Mouse (Mus musculus) midbrain, postnatal 0 days (tissue): ENCODE results near the gene Sephs1. TPM values are rescaled to one million over a fixed set of nuclear protein-coding genes. Genes with fewer than 3 reads are reported as not detected.

Experiments
- ATAC-seq: fragments of 200-750 bp; cut with Nextera tagmentation; 2 replicates; pipeline ENCODE4 v1.8.0; 2017; ENCODE audit warnings: moderate number of reproducible peaks, mild to moderate bottlenecking, moderate TSS enrichment, moderate library complexity; ENCODE audit not compliant: low FRiP score
- DNase-seq: peaks from one replicate; pipeline ENCODE4 v3.0.0-alpha.2; 2015; ENCODE audit warnings: low spot score
- H3K27ac ChIP-seq: fragments of 300-500 bp; sonication (generic); 2 replicates; pipeline ENCODE4 v1.5.1; 2014; ENCODE audit warnings: low read depth, mild to moderate bottlenecking, low read length, mixed read lengths
- H3K27me3 ChIP-seq: fragments of 300-500 bp; sonication (generic); 2 replicates; pipeline ENCODE4 v1.6.1; 2014; ENCODE audit warnings: low read length, control low read depth, mixed read lengths; ENCODE audit not compliant: insufficient read depth
- H3K36me3 ChIP-seq: fragments of 300-500 bp; sonication (generic); 2 replicates; pipeline ENCODE4 v1.6.1; 2014; ENCODE audit warnings: low read length, control low read depth, mixed read lengths; ENCODE audit not compliant: insufficient read depth
- H3K4me1 ChIP-seq: fragments of 300-500 bp; sonication (generic); 2 replicates; pipeline ENCODE4 v1.6.1; 2014; ENCODE audit warnings: mild to moderate bottlenecking, control low read depth, antibody characterized with exemption, low read length, mixed read lengths; ENCODE audit not compliant: insufficient read depth
- H3K4me2 ChIP-seq: fragments of 300-500 bp; sonication (generic); 2 replicates; pipeline ENCODE4 v1.6.1; 2014; ENCODE audit warnings: low read depth, mild to moderate bottlenecking, low read length, mixed read lengths; ENCODE audit not compliant: poor library complexity, severe bottlenecking
- H3K4me3 ChIP-seq: fragments of 300-500 bp; sonication (generic); 2 replicates; pipeline ENCODE4 v1.5.1; 2014; ENCODE audit warnings: low read depth, mild to moderate bottlenecking, low read length, moderate library complexity
- H3K9ac ChIP-seq: fragments of 300-500 bp; sonication (generic); replicated peaks from 2 replicates; pipeline ENCODE4 v1.6.1; 2014; ENCODE audit warnings: mild to moderate bottlenecking, low read length, moderate library complexity, mixed read lengths; ENCODE audit not compliant: poor library complexity, severe bottlenecking
- H3K9me3 ChIP-seq: fragments of 300-500 bp; sonication (generic); 2 replicates; pipeline ENCODE4 v1.6.1; 2016; ENCODE audit warnings: low read length, control low read depth
- CTCF ChIP-seq: IDR thresholded peaks from 2 replicates; pipeline ENCODE4 v1.5.1; 2016; ENCODE audit warnings: antibody characterized with exemption, mild to moderate bottlenecking
- WGBS: fragments of 180-500 bp; shearing (Covaris S2); extraction: QIAGEN DNeasy Blood & Tissue Kit; methylation state at CpG from one replicate; pipeline ENCODE4 v1.1.7; 2014; 5-methylcytosine and 5-hydroxymethylcytosine counted together
- polyA plus RNA-seq: library from polyadenylated mRNA; unstranded; fragments of >200 nt; fragmentation: Nextera tagmentation; extraction: Ambion mirVana; gene quantifications from 2 replicates; pipeline ENCODE4 v1.2.1, GENCODE M21; 2015
- total RNA-seq: library from RNA; depleted of rRNA; stranded (reverse); fragments of >200 nt; gene quantifications from 2 replicates; pipeline ENCODE4 v1.2.3, GENCODE M21; 2014

Gene Sephs1
- total and polyA plus RNA-seq, 2 experiments from 2014 or later, result 37.0 to 69.7 TPM

- H3K9me3 ChIP-seq, result no peaks in the 10 kb centered on the region
- ATAC-seq (peak; percentile 90), DNase-seq (peak; percentile 82)
- H3K27me3 ChIP-seq, result no peaks in the 10 kb centered on the region
- H3K9ac ChIP-seq, result peak within 1 kb of the TSS; percentile 80
- H3K27ac ChIP-seq, result peak within 1 kb of the TSS; percentile 83
- 0 out of 2 replicates have a peak, but pooled peaks cover 2% of the 10 kb centered on the region for H3K4me1 ChIP-seq
- peak within 1 kb of the TSS; percentile 82 for H3K4me2 ChIP-seq
- peak; percentile 47 for TF ChIP-seq CTCF
- H3K4me3 ChIP-seq, result peak within 1 kb of the TSS; percentile 57
- WGBS, result 8% methylated on average over 35 of the region's 35 CpGs
- no peaks in the 10 kb centered on the region for H3K36me3 ChIP-seq
Measured at GRCm38 (mm10) chr2:4918860-4919739, 37.7 kb downstream of the Sephs1 start, which contains the start of gene Phyh. Gene Phyh, plus strand, starts transcription at chr2:4919019.

DNA sequence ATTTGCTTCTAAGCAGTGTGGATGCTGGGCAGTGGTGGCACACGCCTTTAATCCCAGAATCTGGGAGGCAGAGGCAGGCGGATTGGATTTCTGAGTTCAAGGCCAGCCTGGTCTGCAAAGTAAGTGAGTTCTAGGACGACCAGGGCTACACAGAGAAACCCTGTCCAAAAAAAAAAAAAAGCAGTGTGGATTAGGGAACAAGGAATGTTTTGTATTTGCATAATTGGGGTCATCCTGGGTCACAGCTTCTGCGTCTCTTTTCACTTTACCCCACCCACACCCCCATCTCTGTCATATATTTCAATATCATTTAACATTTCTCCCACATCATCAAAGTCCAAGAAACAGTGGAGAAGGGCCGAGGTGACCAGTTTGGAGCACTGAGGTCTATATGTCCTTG lies 39.7 kb downstream of the Sephs1 start:
- Histone ChIP-seq H3K36me3 (no peaks in the 10 kb centered on the region), H3K4me1 (0 out of 2 replicates have a peak, but pooled peaks cover 2% of the 10 kb centered on the region), H3K27me3 (no peaks in the 10 kb centered on the region), H3K4me2 (no peak overlapping the region), H3K4me3 (no peak overlapping the region), H3K9me3 (no peaks in the 10 kb centered on the region), H3K9ac (no peak overlapping the region), H3K27ac (no peak overlapping the region)
- TF ChIP-seq CTCF, result no peak
- 79% methylated on average over 5 of the region's 5 CpGs for WGBS
- DNase-seq (no peak), ATAC-seq (no peak)

DNA sequence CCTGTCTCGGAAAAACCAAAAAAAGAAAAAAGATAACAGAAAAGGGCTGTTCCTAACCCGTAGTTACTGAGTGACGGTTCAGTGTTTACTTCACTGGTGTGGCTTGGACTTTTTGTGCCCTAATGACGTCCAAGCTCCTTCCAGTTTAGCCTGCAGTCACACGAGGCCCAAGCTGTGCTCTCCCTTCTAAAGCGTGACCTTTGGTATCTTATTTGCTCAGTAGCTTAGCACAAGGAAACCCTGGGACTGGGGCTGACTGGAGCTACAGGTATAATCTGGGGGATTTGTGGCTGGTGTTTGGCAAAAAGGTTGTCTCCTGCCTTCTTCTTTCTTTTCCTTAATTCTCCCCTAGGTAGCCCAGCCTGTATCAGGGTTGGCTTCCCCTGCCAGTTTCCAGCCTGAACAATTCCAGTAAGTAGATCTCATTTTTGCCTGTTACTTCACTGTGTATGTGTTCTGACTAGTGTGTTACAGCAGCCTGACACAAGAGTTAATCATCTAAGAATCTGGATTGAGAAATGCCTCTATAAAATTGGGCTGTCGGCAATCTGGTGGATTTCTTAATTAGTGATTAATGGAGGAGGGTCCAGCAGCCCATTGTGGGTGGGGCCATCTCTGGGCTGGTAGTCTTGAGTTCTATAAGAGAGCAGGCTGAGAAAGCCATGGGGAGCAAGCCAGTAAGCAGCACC lies 41.3 kb downstream of the Sephs1 start:
- ATAC-seq (no peak), DNase-seq (no peak)
- Histone ChIP-seq H3K4me3 (no peak overlapping the region), H3K4me1 (0 out of 2 replicates have a peak, but pooled peaks cover 2% of the 10 kb centered on the region), H3K27ac (no peak overlapping the region), H3K9me3 (no peaks in the 10 kb centered on the region), H3K9ac (no peak overlapping the region), H3K4me2 (no peak overlapping the region), H3K36me3 (peaks cover 3% of the 10 kb centered on the region; the same call in 1 of the 2 replicates), H3K27me3 (no peaks in the 10 kb centered on the region)
- TF ChIP-seq CTCF, result no peak
- 70% methylated on average over 7 of the region's 7 CpGs for WGBS

DNA sequence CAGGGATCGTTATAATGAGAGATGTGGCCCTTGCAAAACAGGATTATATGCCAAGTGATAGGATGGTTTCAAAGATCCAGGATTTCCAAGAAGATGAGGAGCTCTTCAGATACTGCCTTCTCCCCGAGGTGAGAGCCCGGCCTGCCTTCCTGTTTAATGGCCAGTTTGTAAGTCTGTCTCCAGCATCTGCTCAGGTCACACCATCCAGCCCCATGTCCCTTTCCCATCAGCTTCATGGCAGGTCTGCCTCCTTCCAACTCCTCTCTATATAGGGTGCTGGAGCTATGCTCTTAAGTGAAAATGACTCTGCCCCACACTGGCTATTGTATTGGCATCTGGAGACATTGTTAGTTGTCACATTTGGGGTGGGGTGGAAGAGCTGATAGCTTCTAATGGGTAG lies 46.0 kb downstream of the Sephs1 start:
- TF ChIP-seq CTCF, result no peak
- H3K36me3 ChIP-seq, result peaks cover 18% of the 10 kb centered on the region
- H3K9ac ChIP-seq, result no peak overlapping the region
- H3K27me3 ChIP-seq, result no peaks in the 10 kb centered on the region
- ATAC-seq, result no peak
- no peak overlapping the region for H3K4me2 ChIP-seq
- H3K4me3 ChIP-seq, result no peak overlapping the region
- H3K9me3 ChIP-seq, result no peaks in the 10 kb centered on the region
- 93% methylated on average over 3 of the region's 3 CpGs for WGBS
- no peak for DNase-seq
- H3K4me1 ChIP-seq, result no peaks in the 10 kb centered on the region
- no peak overlapping the region for H3K27ac ChIP-seq

DNA sequence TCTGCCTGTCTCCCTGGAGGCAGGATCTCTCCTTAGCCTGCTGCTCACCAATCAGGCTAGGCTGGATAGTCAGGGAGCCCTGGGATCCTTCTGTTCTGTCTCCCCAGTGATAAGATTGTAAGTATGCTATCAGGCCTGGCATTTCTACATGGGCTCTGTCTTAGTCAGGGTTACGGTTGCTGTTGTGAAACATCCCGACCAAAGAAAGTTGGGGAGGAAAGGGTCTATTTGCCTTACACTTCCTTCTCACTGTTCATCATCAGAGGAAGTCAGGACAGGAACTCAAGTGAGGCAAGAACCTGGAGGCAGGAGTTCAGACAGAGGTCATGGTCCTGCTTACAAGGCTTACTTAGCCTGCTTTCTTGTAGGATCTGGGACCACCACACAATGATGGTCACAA lies 47.9 kb downstream of the Sephs1 start:
- ATAC-seq (no peak), DNase-seq (no peak)
- Histone ChIP-seq H3K27me3 (no peaks in the 10 kb centered on the region), H3K4me1 (no peaks in the 10 kb centered on the region), H3K9me3 (no peaks in the 10 kb centered on the region), H3K27ac (no peak overlapping the region), H3K4me2 (no peak overlapping the region), H3K9ac (no peak overlapping the region), H3K36me3 (peaks cover 18% of the 10 kb centered on the region), H3K4me3 (no peak overlapping the region)
- WGBS, result 92% methylated on average over 2 of the region's 2 CpGs
- TF ChIP-seq CTCF, result no peak

- WGBS, result 92% methylated on average over 9 of the region's 9 CpGs
- H3K36me3 ChIP-seq, result peaks cover 29% of the 10 kb centered on the region
- ATAC-seq, result no peak
Measured at GRCm38 (mm10) chr2:4934516-4934915, 53.2 kb downstream of the Sephs1 start.

More at GRCm38 (mm10) chr2:4934516-4934915, 53.2 kb downstream of the Sephs1 start:
- H3K27ac ChIP-seq, result no peak overlapping the region
- no peak overlapping the region for H3K4me2 ChIP-seq
- H3K4me3 ChIP-seq, result no peak overlapping the region
- no peaks in the 10 kb centered on the region for H3K27me3 ChIP-seq
- DNase-seq, result no peak
- no peak overlapping the region for H3K9ac ChIP-seq
- peaks cover 4% of the 10 kb centered on the region; the same call in 1 of the 2 replicates for H3K9me3 ChIP-seq
- H3K4me1 ChIP-seq, result no peaks in the 10 kb centered on the region
- no peak for TF ChIP-seq CTCF
